Mouse (Mus musculus) midbrain, postnatal 0 days (tissue): ENCODE measurements around the gene Zfp281. TPM values are rescaled to one million over a fixed set of nuclear protein-coding genes. Genes with fewer than 3 reads are reported as not detected.

ENCODE experiments used
- ATAC-seq: fragments of 200-750 bp; cut with Nextera tagmentation; 2 replicates; pipeline ENCODE4 v1.8.0; 2017; ENCODE audit warnings: moderate number of reproducible peaks, mild to moderate bottlenecking, moderate TSS enrichment, moderate library complexity; ENCODE audit not compliant: low FRiP score
- DNase-seq: peaks from one replicate; pipeline ENCODE4 v3.0.0-alpha.2; 2015; ENCODE audit warnings: low spot score
- H3K27ac ChIP-seq: fragments of 300-500 bp; sonication (generic); 2 replicates; pipeline ENCODE4 v1.5.1; 2014; ENCODE audit warnings: low read depth, mild to moderate bottlenecking, low read length, mixed read lengths
- H3K27me3 ChIP-seq: fragments of 300-500 bp; sonication (generic); 2 replicates; pipeline ENCODE4 v1.6.1; 2014; ENCODE audit warnings: low read length, control low read depth, mixed read lengths; ENCODE audit not compliant: insufficient read depth
- H3K36me3 ChIP-seq: fragments of 300-500 bp; sonication (generic); 2 replicates; pipeline ENCODE4 v1.6.1; 2014; ENCODE audit warnings: low read length, control low read depth, mixed read lengths; ENCODE audit not compliant: insufficient read depth
- H3K4me1 ChIP-seq: fragments of 300-500 bp; sonication (generic); 2 replicates; pipeline ENCODE4 v1.6.1; 2014; ENCODE audit warnings: mild to moderate bottlenecking, control low read depth, antibody characterized with exemption, low read length, mixed read lengths; ENCODE audit not compliant: insufficient read depth
- H3K4me2 ChIP-seq: fragments of 300-500 bp; sonication (generic); 2 replicates; pipeline ENCODE4 v1.6.1; 2014; ENCODE audit warnings: low read depth, mild to moderate bottlenecking, low read length, mixed read lengths; ENCODE audit not compliant: poor library complexity, severe bottlenecking
- H3K4me3 ChIP-seq: fragments of 300-500 bp; sonication (generic); 2 replicates; pipeline ENCODE4 v1.5.1; 2014; ENCODE audit warnings: low read depth, mild to moderate bottlenecking, low read length, moderate library complexity
- H3K9ac ChIP-seq: fragments of 300-500 bp; sonication (generic); replicated peaks from 2 replicates; pipeline ENCODE4 v1.6.1; 2014; ENCODE audit warnings: mild to moderate bottlenecking, low read length, moderate library complexity, mixed read lengths; ENCODE audit not compliant: poor library complexity, severe bottlenecking
- H3K9me3 ChIP-seq: fragments of 300-500 bp; sonication (generic); 2 replicates; pipeline ENCODE4 v1.6.1; 2016; ENCODE audit warnings: low read length, control low read depth
- CTCF ChIP-seq: IDR thresholded peaks from 2 replicates; pipeline ENCODE4 v1.5.1; 2016; ENCODE audit warnings: antibody characterized with exemption, mild to moderate bottlenecking
- WGBS: fragments of 180-500 bp; shearing (Covaris S2); extraction: QIAGEN DNeasy Blood & Tissue Kit; methylation state at CpG from one replicate; pipeline ENCODE4 v1.1.7; 2014; 5-methylcytosine and 5-hydroxymethylcytosine counted together
- polyA plus RNA-seq: library from polyadenylated mRNA; unstranded; fragments of >200 nt; fragmentation: Nextera tagmentation; extraction: Ambion mirVana; gene quantifications from 2 replicates; pipeline ENCODE4 v1.2.1, GENCODE M21; 2015
- total RNA-seq: library from RNA; depleted of rRNA; stranded (reverse); fragments of >200 nt; gene quantifications from 2 replicates; pipeline ENCODE4 v1.2.3, GENCODE M21; 2014

The Zfp281 gene
- total and polyA plus RNA-seq, 2 experiments from 2014 or later: 22.1 to 31.2 TPM

DNA sequence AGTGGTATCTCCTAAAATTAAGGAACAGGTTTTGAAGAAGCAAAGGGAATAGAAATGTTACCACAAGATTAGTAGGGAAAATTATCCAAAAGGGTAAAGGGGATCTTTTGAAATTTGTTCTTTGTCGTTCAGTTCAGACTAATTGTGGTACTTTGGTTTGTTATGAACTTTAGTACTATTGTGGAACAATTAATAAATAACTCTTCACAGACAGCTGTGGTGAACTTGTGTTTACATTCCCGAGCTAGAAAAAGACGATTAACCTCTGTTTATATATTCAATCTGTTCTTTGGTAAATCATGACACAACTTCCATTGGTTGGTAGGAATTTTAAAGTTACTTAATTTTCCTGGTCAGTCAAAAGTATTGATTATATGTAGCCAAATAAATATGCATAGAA is 8.2 kb downstream of the Zfp281 start:
- Histone ChIP-seq H3K4me2 (no peak overlapping the region), H3K27me3 (no peaks in the 10 kb centered on the region), H3K9me3 (no peaks in the 10 kb centered on the region), H3K9ac (no peak overlapping the region), H3K4me1 (no peaks in the 10 kb centered on the region), H3K4me3 (no peak overlapping the region), H3K27ac (no peak overlapping the region), H3K36me3 (no peaks in the 10 kb centered on the region)
- WGBS: 94% methylated on average over 3 of the region's 3 CpGs
- TF ChIP-seq CTCF: no peak
- DNase-seq (no peak), ATAC-seq (no peak)

DNA sequence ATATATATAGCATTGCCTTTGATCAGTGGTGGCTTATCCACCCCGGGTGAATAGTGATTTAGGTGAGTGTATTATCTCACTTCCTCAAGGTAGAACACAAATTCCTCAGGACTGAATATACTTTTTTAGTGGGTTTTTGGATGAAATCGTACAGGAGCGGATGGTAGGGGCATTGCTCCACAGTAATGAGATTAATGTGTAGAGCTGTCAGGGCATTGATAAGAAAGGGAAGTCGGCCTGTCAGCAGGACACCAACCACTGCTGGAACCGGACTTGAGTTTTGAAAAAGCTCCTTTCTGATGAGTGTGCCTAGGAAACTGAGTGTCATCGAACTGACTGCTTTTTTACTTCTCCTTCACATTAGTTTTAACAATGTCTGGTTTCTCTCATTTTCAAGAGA is 10.9 kb downstream of the Zfp281 start:
- Histone ChIP-seq H3K4me3 (no peak overlapping the region), H3K36me3 (no peaks in the 10 kb centered on the region), H3K4me2 (no peak overlapping the region), H3K9ac (no peak overlapping the region), H3K27me3 (no peaks in the 10 kb centered on the region), H3K4me1 (no peaks in the 10 kb centered on the region), H3K9me3 (no peaks in the 10 kb centered on the region), H3K27ac (no peak overlapping the region)
- no peak for TF ChIP-seq CTCF
- DNase-seq (no peak), ATAC-seq (no peak)
- WGBS: 58% methylated on average over 6 of the region's 6 CpGs

DNA sequence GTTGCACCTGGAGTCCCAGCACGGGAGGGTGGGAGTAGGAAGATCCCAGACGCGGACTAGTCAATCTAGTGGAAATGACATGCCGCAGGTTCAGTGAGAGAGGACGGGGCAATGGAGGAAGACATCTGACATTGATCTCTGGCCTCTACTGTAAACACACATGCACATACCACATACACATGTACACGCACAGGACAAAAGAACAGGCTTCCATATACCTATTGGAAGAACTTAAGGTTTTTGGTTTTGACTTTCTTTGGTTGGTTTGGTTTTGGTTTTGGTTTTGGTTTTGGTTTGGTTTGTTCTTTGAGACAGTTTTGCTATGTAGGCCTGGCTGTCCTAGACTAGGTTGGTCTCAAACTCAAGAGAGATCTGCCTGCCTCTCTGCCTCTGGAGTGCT is 12.2 kb downstream of the Zfp281 start:
- Histone ChIP-seq H3K9ac (no peak overlapping the region), H3K9me3 (no peaks in the 10 kb centered on the region), H3K4me1 (no peaks in the 10 kb centered on the region), H3K36me3 (no peaks in the 10 kb centered on the region), H3K27me3 (no peaks in the 10 kb centered on the region), H3K4me3 (no peak overlapping the region), H3K27ac (no peak overlapping the region), H3K4me2 (no peak overlapping the region)
- ATAC-seq (no peak), DNase-seq (no peak)
- TF ChIP-seq CTCF: no peak
- 98% methylated on average over 6 of the region's 6 CpGs for WGBS

DNA sequence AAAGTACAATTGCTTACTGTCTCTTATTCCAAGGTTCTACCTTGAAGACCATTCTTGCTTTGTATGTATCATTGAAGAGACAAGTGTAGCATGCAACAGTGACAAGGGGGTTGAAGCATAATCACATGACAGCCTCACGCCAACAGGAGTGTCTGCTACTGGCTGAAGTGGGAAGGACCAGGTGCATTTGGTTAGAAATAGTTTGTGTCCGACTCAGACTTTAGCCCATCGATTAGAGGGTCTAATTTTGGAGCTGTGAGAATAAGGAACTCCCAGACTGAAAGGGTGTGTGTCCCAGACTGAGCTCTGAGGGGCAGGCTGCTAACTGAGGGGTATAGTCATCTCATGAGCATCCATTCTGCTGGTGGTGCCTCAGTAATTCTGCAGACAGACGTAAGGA is 13.0 kb downstream of the Zfp281 start:
- Histone ChIP-seq H3K4me2 (no peak overlapping the region), H3K36me3 (no peaks in the 10 kb centered on the region), H3K9ac (no peak overlapping the region), H3K27ac (no peak overlapping the region), H3K9me3 (no peaks in the 10 kb centered on the region), H3K27me3 (no peaks in the 10 kb centered on the region), H3K4me3 (no peak overlapping the region), H3K4me1 (no peaks in the 10 kb centered on the region)
- no peak for ATAC-seq
- no peak for DNase-seq
- TF ChIP-seq CTCF: no peak
- WGBS: 94% methylated on average over 4 of the region's 4 CpGs

DNA sequence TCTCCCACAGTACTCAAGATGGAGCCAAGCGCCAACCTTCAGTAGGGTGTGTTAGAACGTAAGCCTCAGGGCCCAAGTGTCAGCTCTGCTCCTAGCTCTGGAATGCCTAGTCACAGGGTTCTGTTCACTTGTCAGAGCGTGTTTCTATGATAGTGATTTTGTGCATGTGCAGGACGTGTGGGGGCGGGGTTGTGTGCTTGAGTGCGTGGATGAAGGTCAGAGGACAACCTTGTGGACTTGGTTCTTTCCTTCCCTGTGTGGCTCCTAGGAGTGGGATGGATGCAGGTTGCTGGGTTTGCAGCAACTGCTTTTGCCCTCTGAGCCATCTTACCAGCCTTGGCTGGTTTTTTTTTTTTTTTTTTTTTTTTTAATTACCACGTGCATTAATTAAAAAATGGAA is 13.5 kb downstream of the Zfp281 start:
- ATAC-seq (no peak), DNase-seq (no peak)
- Histone ChIP-seq H3K4me1 (no peaks in the 10 kb centered on the region), H3K4me3 (no peak overlapping the region), H3K27me3 (no peaks in the 10 kb centered on the region), H3K9me3 (no peaks in the 10 kb centered on the region), H3K9ac (no peak overlapping the region), H3K27ac (no peak overlapping the region), H3K36me3 (no peaks in the 10 kb centered on the region), H3K4me2 (no peak overlapping the region)
- 96% methylated on average over 7 of the region's 7 CpGs for WGBS
- no peak for TF ChIP-seq CTCF

DNA sequence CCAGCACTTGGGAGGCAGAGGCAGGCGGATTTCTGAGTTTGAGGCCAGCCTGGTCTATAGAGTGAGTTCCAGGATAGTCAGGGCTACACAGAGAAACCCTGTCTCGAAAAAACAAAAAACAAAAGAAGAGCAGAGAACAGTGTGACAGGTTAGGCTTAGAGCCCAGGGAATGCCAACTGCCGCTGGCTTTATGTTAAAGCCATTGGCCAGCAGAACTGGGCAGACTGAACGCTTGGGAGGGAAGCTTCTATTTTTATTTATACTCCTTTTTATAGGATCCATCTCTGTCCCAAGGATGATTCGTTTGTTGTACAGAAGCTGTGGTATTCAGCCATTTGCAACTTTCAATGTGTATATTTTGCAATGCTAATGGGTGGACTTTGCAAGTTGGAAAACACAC is 14.0 kb downstream of the Zfp281 start:
- Histone ChIP-seq H3K36me3 (no peaks in the 10 kb centered on the region), H3K9ac (no peak overlapping the region), H3K9me3 (no peaks in the 10 kb centered on the region), H3K27me3 (no peaks in the 10 kb centered on the region), H3K4me2 (no peak overlapping the region), H3K27ac (no peak overlapping the region), H3K4me1 (no peaks in the 10 kb centered on the region), H3K4me3 (no peak overlapping the region)
- ATAC-seq (no peak), DNase-seq (no peak)
- no peak for TF ChIP-seq CTCF
- 83% methylated on average over 5 of the region's 5 CpGs for WGBS

DNA sequence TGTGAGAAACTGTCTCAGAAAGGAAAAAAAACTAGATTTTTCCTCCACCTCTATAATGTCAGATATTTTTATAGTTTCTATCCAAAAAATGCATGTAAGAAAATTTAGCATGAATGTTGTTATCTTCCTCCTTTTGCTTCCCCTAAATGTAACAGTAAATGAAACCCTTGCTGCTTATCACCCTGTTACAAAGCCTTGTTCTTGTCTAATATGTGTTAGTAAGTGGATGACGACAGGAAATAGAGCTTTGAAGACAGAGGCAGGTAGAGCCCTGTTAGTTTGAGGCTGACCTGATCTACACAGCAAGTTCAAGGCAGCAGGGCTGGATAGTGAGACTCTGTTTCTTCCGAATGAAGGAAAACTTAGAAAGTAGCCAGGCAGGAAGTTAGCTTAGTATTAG is 14.5 kb downstream of the Zfp281 start:
- no peak overlapping the region for H3K9ac ChIP-seq
- H3K36me3 ChIP-seq: no peaks in the 10 kb centered on the region
- no peak for ATAC-seq
- H3K4me1 ChIP-seq: no peaks in the 10 kb centered on the region
- H3K4me3 ChIP-seq: no peak overlapping the region
- H3K4me2 ChIP-seq: no peak overlapping the region
- no peaks in the 10 kb centered on the region for H3K9me3 ChIP-seq
- no peaks in the 10 kb centered on the region for H3K27me3 ChIP-seq
- 76% methylated on average over 2 of the region's 2 CpGs for WGBS
- no peak overlapping the region for H3K27ac ChIP-seq
- no peak for DNase-seq
- no peak for TF ChIP-seq CTCF
